Mouse (Mus musculus): ENCODE results near the gene Nr1h4. TPM values are rescaled to one million over a fixed set of nuclear protein-coding genes. Genes with fewer than 3 reads are reported as not detected.

Gene Nr1h4
- total RNA-seq, 2 experiments from 2014 or later = 0.17 to 0.42 TPM

DNA sequence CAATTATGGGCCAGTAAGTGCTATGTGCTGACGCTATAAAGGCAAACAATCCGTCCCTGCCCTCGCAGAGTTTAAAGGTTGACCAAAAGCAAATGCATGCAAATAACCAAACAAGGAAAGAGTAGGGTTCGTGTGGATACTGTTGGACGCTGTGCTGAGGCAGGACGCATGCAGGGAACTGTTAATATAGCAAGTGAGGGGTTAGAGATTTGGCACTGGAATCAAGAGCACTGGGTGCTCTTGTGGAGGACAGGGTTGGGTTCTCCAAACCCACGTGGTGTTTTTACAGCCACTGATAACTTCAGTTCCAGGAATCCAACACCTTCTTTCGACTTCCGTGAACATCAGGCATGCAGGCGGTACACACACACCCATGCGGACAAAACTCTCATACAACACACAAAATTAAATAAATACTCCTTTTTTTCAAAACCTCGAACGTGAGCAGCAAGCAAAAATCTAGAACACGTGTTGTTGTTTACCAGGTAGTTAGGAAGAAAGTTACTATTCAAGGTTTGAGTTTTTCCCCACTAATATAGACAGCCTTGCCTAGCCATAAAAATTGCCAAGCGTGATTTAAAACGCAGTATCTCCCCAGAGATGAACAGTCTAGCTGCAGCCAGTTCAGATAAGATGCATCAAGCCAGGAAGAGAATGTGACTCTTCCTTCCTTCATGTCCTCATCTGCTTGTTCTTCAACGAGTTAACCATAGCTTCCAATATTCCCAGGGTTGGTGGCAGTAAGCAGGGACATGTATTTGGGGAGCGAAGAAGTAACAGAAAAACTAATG is 49.4 kb downstream of the Nr1h4 start:
- no peak for DNase-seq (ENCODE audit: low spot score)
- intact Hi-C loops (cut with DNase I) = no loop called here

GRCm38 (mm10) chr10:89483113-89483512 is 50.3 kb downstream of the Nr1h4 start:
- intact Hi-C loops (cut with DNase I) = no loop called here
- DNase-seq (ENCODE audit: low spot score) = no peak

DNA sequence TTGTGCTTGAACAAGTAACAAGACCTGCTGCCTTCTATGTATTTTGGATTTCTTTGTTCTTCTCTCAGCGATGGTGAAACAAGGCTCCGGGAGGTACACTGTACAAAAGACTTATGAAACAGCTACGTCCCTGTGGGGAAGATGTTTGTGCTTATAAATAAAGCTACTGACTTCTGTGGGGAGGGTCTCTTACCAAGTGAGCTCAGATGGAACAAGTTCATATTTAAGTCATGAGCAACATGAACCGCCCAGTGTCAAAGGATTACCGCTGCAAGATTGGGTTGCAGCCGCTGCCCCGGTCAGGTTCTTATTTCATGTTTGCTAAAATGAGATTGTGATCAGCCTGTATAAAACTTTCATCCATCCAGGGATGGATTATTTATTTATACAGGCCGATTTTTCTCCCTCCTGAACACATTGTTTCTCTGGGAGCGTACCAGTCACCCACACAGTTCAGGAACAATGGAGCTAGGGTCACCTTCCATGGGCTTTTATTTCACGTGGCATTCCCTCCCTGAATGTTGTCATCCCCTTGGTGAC is 51.2 kb downstream of the Nr1h4 start:
- intact Hi-C loops (cut with DNase I) = no loop called here
- no peak for DNase-seq (ENCODE audit: low spot score)

- DNase-seq (ENCODE audit: low spot score) = no peak
- intact Hi-C loops (cut with DNase I) = no loop called here
Observed at GRCm38 (mm10) chr10:89481638-89482037, 51.7 kb downstream of the Nr1h4 start.

DNA sequence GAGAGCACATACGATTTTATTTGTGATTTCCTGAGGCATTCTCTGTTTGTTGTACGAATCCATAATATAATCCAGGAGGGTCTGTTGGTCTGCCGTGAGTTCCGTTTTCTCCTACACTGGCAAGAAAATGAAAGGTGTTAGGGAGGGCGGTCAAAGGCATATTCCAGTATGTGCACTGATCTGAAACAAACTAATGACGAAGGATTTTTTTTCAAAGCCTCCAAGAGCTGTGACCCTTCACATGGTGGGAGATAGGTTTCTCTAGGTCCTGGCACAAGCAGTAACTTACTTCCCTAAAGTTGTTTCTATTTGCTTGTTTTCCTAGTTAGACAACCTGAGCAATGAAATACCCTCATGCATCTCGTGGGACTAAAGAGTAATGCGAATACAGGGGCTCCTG is 54.6 kb downstream of the Nr1h4 start:
- intact Hi-C loops (cut with DNase I) = no loop called here
- DNase-seq (ENCODE audit: low spot score) = no peak

GRCm38 (mm10) chr10:89470596-89471353 is 62.6 kb downstream of the Nr1h4 start:
- DNase-seq (ENCODE audit: low spot score) = no peak
- intact Hi-C loops (cut with DNase I) = no loop called here

DNA sequence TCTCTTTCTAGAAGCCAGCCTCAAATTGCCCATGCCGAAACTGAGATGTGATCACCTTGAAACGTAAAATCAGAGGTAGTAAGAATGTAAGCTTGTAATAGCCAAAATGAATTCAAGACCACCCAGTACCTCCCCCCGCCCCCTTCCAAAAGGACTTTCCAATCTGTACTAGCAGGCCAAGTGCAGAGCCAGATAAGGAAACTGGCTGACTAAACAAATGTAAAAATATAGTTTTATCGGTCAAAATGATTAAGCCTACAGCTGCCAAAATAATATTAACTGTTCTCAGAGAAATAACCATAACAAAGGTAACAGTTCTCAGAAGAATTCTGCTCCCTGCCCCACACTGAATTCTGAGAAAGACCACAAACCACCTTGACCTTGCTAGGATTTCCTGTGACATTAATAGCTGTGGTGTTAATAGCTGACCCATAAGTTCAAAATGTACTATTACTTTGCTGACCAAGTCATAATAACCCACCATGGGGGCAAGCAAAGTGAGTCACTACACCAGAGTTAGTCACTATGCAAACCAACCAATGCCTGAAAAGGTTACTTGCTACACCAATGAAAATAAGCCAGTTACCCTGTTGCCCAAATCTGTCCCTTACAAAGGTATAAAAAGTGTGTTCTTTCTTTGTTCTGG is 68.5 kb downstream of the Nr1h4 start:
- intact Hi-C loops (cut with DNase I) = loop anchor here (5.0 kb wide), 1 partner anchor 577 kb away; no protein-coding TSS in a partner anchor
- no peak for DNase-seq (ENCODE audit: low spot score)

DNA sequence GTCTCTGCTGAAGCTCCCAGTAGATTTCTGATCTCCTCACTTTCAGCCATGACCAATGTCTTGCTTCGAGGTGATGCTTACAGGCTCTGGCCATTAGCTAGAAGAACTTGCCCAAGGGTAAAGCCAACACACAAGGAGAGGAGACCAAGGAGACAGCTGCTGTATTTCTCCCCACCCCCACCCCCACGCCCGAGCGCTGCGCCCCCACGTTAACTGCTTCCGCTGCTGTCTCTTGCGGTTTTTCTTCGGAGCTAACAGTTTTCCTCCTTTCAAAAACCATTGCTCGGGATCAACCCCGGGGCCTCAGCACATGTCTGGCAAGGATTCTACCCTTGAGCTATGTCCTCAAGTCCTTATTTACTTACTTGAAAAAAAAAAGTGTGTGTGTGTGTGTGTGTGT is 70.5 kb downstream of the Nr1h4 start:
- DNase-seq (ENCODE audit: low spot score) = no peak
- intact Hi-C loops (cut with DNase I) = loop anchor here (1.0 to 5.0 kb wide), 2 partner anchors 167 to 579 kb away; no protein-coding TSS in a partner anchor

- DNase-seq (ENCODE audit: low spot score) = peak; percentile 7
Observed at GRCm38 (mm10) chr10:89461856-89462507, 71.4 kb downstream of the Nr1h4 start.

GRCm38 (mm10) chr10:89460972-89461371 is 72.4 kb downstream of the Nr1h4 start:
- intact Hi-C loops (cut with DNase I) = loop anchor here (5.0 kb wide), 1 partner anchor 581 kb away; no protein-coding TSS in a partner anchor
- DNase-seq (ENCODE audit: low spot score) = no peak

More at GRCm38 (mm10) chr10:89461856-89462507, 71.4 kb downstream of the Nr1h4 start:
- intact Hi-C loops (cut with DNase I) = loop anchor here (1.0 to 5.0 kb wide), 2 partner anchors 168 to 580 kb away; no protein-coding TSS in a partner anchor

- intact Hi-C loops (cut with DNase I) = loop anchor here (2.0 kb wide), 1 partner anchor 366 kb away; no protein-coding TSS in a partner anchor
- peak; percentile 27 for DNase-seq (ENCODE audit: low spot score)
Observed at GRCm38 (mm10) chr10:89458770-89459169, 74.6 kb downstream of the Nr1h4 start.

DNA sequence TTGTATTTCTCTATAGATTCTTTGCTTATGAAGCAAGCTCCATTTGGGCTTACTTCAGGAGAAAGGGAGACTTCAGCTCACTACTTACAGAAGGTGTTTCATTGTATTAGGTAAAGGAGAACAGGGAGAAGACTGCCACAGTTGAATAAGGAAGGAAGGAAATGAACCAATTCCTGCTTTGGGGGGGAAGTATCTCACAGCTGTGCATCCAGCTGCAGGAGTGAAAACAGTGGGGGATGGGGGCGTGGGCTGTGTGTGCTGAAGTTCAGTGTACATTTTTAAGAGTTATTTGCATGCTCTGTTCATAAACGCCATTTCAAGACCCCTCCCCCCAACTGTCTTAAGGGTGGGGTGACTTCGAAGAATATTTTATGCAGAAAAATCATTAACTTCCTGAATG is 79.6 kb downstream of the Nr1h4 start:
- DNase-seq (ENCODE audit: low spot score) = no peak
- intact Hi-C loops (cut with DNase I) = no loop called here

GRCm38 (mm10) chr10:89453068-89453641 is 80.2 kb downstream of the Nr1h4 start:
- intact Hi-C loops (cut with DNase I) = no loop called here
- no peak for DNase-seq (ENCODE audit: low spot score)

DNA sequence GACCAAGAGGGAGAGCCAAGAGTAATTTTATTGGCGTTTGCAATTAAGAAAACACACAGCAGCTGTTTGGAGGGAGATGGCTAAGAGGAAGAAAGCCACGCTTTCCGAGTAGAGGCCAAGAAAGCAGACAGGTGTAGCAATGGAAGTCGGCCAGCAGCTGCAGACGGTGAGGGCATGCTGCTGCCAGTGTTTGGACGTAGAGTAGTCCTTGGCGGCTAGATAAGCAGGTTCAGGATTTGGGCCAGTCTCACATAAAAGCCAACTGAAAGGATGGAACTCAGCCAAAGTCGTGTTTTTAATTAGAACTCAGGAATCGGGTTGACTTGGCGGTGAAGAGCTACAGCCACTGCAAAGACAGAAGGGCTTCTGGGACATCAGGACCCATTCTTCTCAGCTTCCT is 83.0 kb downstream of the Nr1h4 start:
- DNase-seq (ENCODE audit: low spot score) = no peak

DNA sequence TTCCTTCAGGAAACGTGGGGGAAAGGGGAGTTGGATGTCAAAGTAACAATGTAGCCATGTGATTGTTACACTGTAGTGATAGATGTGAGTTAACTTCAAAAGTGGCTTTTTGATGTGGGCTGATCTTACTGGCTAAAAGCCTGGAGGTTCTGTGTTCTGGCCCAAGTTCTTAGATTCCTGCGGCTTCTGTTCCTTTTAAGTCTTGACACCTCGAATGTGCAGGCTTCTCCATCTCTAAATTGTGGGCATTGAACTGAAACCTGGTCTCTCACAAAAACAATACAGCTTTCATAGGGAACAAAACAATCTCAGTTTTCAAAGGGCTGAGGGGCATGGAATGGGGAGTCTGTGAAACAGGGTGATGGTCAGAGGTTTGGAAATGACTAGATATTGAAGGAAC is 89.0 kb downstream of the Nr1h4 start:
- no peak for DNase-seq (ENCODE audit: low spot score)
- intact Hi-C loops (cut with DNase I) = no loop called here

More for the DNA sequence above, 83.0 kb downstream of the Nr1h4 start:
- intact Hi-C loops (cut with DNase I) = no loop called here

DNA sequence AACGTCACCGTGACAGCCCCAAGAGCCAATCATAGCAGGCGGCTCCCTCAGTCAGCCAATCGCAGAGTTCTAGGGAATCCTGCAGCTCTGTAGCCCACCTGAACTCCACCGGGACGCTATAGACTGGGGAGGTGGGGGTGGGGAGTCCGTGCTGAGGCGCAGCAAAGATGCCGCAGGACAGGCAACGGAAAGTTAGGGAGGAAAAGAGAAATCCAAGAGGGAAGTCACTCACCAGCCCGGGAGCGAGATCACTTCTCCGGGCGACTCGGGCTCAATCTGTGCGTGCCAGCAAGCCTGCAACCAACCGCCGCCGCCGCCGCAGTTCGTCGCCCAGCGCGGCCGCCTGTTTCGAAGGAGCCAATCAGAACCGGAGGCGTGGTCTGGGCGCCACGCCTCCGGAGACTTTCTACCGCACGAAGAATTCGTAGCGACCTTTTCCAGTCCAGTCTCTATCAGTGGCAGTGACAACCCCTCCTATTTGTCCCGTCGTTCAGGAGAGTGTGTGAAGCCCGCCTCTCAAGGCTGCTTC is 89.7 kb downstream of the Nr1h4 start, which contains the start of gene Gas2l3:
TSS of gene Gas2l3 (minus strand) at position 345 of the 529 bp plus-strand sequence.
- DNase-seq (ENCODE audit: low spot score) = peak; percentile 66
- intact Hi-C loops (cut with DNase I) = no loop called here

- intact Hi-C loops (cut with DNase I) = no loop called here
- no peak for DNase-seq (ENCODE audit: low spot score)
Observed at GRCm38 (mm10) chr10:89443115-89443622, 90.2 kb downstream of the Nr1h4 start.

DNA sequence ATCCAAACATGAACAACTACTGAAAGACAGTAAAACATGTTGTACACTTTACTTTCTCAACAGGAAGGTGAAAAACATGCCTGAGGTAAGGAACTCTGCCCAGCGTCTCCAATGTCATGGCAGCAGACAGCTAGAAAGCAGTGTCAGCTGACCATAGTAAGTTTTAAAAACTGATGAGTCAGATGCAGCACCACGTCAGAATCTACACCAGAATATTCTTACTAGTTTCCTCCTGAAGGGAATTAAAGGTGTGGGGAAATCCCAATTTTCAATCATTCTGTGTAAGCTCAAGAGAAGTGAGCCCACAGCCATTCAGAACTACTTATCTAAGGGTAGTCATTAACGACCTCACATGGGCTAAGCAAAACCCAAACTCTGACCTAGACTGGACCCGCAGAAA is 90.7 kb downstream of the Nr1h4 start:
- DNase-seq (ENCODE audit: low spot score) = no peak
- intact Hi-C loops (cut with DNase I) = no loop called here

- intact Hi-C loops (cut with DNase I) = no loop called here
Observed at GRCm38 (mm10) chr10:89441961-89442360, 91.4 kb downstream of the Nr1h4 start.

More at GRCm38 (mm10) chr10:89441961-89442360, 91.4 kb downstream of the Nr1h4 start:
- no peak for DNase-seq (ENCODE audit: low spot score)

Measured in heart, postnatal 25 days (tissue).